Mouse (Mus musculus): ENCODE data around the gene Spock1. TPM values are rescaled to one million over a fixed set of nuclear protein-coding genes. Genes with fewer than 3 reads are reported as not detected.

Gene Spock1
- polyA plus RNA-seq, 1 experiment from 2014 or later: 48.1 TPM

DNA sequence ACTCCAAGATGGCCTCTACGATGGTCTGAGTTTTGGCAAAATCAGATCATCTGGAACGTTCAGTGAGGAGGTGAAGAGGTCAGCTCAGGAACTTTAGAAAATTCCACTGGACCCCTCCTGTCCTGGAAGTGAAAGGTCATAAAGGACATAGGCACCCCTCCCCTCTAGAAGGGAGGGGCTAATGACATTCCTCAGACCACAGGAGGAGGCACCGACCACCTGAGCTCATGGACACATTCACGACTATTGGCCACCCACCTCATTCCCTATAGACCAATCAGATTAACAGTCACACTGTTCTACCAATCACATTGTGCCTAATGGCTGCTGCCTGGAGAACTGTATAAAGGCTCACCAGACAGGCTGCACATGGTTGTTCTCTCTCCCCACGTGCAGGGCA, 384.8 kb downstream of the Spock1 start:
- no peak for ATAC-seq
- no peaks in the 10 kb centered on the region for H3K27me3 ChIP-seq (replicated peaks; ENCODE audit: control insufficient read depth, insufficient read depth, low read length)
- no peaks in the 10 kb centered on the region for H3K36me3 ChIP-seq (ENCODE audit: control insufficient read depth, insufficient read depth)
- 83% methylated on average over 5 of the region's 5 CpGs for WGBS
- H3K9ac ChIP-seq (replicated peaks; ENCODE audit: low read depth, low read length): no peak overlapping the region
- peaks cover 12% of the 10 kb centered on the region for H3K4me1 ChIP-seq (replicated peaks; ENCODE audit: control insufficient read depth, insufficient read depth, low read length)
- H3K27ac ChIP-seq (ENCODE audit: low read length): no peak overlapping the region
- H3K9me3 ChIP-seq (ENCODE audit: control insufficient read depth, low read length): no peaks in the 10 kb centered on the region
- no peak overlapping the region for H3K4me3 ChIP-seq (replicated peaks; ENCODE audit: low read length)
- H3K4me2 ChIP-seq (ENCODE audit: low read length): no peak overlapping the region

DNA sequence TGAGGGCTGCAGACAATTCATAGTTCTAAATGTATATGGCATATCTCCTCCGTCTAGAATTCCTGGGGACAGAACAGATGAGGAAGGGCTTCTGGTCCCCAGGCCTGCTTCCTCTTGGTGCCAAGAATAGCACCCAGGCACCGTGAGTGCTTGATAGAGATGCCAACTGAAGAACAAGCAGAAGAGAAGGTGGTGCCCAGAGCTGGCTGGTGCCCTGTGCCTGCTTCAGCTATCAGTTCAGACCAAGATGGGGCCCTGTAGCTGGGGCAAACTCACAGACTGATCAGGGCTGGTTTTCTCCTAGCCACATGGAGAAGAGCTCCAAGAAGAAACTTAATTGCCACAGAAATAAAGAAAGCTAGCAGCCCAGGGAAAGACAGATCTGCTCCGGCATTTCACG, 385.8 kb downstream of the Spock1 start:
- Histone ChIP-seq H3K36me3 (ENCODE audit: control insufficient read depth, insufficient read depth) (no peaks in the 10 kb centered on the region), H3K9ac (replicated peaks; ENCODE audit: low read depth, low read length) (no peak overlapping the region), H3K4me2 (ENCODE audit: low read length) (no peak overlapping the region), H3K27ac (ENCODE audit: low read length) (no peak overlapping the region), H3K4me3 (replicated peaks; ENCODE audit: low read length) (no peak overlapping the region), H3K9me3 (ENCODE audit: control insufficient read depth, low read length) (no peaks in the 10 kb centered on the region), H3K27me3 (replicated peaks; ENCODE audit: control insufficient read depth, insufficient read depth, low read length) (no peaks in the 10 kb centered on the region), H3K4me1 (replicated peaks; ENCODE audit: control insufficient read depth, insufficient read depth, low read length) (peaks cover 12% of the 10 kb centered on the region)
- WGBS: 77% methylated on average over 4 of the region's 4 CpGs
- ATAC-seq: no peak

DNA sequence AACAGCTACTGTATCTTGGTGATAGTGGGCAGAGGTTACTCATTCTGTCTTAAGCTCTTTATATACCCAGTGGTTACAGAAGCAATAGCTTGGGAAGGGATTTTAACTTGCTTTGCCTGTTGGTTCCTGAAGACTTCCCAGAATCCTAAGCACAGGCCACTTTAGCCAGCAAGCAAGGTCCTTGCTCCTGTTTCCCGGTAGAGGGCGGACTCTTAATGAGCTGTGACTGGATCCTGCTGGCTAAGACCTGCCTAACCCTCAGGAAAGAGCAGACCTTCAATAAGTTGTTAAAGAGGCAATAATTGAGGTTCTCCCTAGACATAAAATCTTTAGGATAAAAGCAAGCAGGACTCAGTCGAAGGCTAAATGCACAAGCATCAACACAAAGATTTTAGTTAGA, 387.0 kb downstream of the Spock1 start:
- WGBS: 14% methylated on average over 3 of the region's 3 CpGs
- Histone ChIP-seq H3K4me2 (ENCODE audit: low read length) (no peak overlapping the region), H3K4me3 (replicated peaks; ENCODE audit: low read length) (no peak overlapping the region), H3K4me1 (replicated peaks; ENCODE audit: control insufficient read depth, insufficient read depth, low read length) (peaks cover 12% of the 10 kb centered on the region), H3K9ac (replicated peaks; ENCODE audit: low read depth, low read length) (no peak overlapping the region), H3K27ac (ENCODE audit: low read length) (no peak overlapping the region), H3K9me3 (ENCODE audit: control insufficient read depth, low read length) (no peaks in the 10 kb centered on the region), H3K36me3 (ENCODE audit: control insufficient read depth, insufficient read depth) (no peaks in the 10 kb centered on the region), H3K27me3 (replicated peaks; ENCODE audit: control insufficient read depth, insufficient read depth, low read length) (no peaks in the 10 kb centered on the region)
- ATAC-seq: peak; percentile 59; the same call in 1 of the 2 replicates

DNA sequence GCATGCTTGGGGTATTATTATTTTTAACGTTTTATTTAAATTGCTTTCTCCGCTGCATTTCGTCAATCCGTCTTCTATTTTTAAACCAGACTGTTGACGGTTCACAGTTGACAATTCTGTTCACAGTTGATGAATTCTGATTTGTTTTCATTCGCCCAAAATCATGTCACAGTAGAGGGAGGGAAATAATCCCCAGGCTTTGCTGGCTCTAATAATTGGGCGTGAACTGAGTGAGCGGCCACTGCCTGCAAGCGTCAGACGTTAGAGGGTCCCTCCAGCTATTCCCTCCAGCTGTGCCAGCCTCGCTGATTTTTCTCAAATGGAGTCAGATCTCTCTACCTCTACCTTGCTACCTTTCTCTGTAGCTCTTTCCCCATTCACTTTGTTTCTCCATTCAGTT, 388.3 kb downstream of the Spock1 start:
- peaks cover 12% of the 10 kb centered on the region for H3K4me1 ChIP-seq (replicated peaks; ENCODE audit: control insufficient read depth, insufficient read depth, low read length)
- H3K27me3 ChIP-seq (replicated peaks; ENCODE audit: control insufficient read depth, insufficient read depth, low read length): no peaks in the 10 kb centered on the region
- H3K27ac ChIP-seq (ENCODE audit: low read length): no peak overlapping the region
- H3K4me2 ChIP-seq (ENCODE audit: low read length): peak overlapping the region; percentile 16; the same call in 1 of the 2 replicates
- H3K9ac ChIP-seq (replicated peaks; ENCODE audit: low read depth, low read length): 0 out of 2 replicates have a peak overlapping the region, but pooled peaks have one; percentile 9
- no peaks in the 10 kb centered on the region for H3K36me3 ChIP-seq (ENCODE audit: control insufficient read depth, insufficient read depth)
- H3K4me3 ChIP-seq (replicated peaks; ENCODE audit: low read length): no peak overlapping the region
- ATAC-seq: peak; percentile 57; the same call in 1 of the 2 replicates
- WGBS: 21% methylated on average over 11 of the region's 11 CpGs
- no peaks in the 10 kb centered on the region for H3K9me3 ChIP-seq (ENCODE audit: control insufficient read depth, low read length)

DNA sequence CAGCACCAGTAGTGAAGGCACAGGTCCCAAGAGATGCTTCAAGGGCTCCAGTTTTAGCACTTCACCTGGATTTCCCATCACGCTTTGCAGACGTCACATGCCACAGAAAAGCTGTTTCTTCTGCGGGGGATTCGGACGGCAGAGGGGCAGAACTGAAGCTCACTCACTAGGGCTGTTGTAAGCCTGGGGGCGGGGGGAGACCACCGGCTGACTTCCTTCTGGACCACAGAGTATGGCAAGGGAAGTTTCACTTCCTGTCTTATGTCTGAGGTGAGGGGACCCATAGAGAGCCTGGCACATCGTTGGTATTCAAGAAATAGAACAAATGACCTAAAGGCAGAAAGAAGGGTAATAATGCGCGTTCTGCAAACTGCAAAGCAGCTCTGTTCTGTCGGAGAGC, 392.4 kb downstream of the Spock1 start:
- Histone ChIP-seq H3K9ac (replicated peaks; ENCODE audit: low read depth, low read length) (no peak overlapping the region), H3K27me3 (replicated peaks; ENCODE audit: control insufficient read depth, insufficient read depth, low read length) (no peaks in the 10 kb centered on the region), H3K4me2 (ENCODE audit: low read length) (no peak overlapping the region), H3K9me3 (ENCODE audit: control insufficient read depth, low read length) (no peaks in the 10 kb centered on the region), H3K4me3 (replicated peaks; ENCODE audit: low read length) (no peak overlapping the region), H3K36me3 (ENCODE audit: control insufficient read depth, insufficient read depth) (no peaks in the 10 kb centered on the region), H3K27ac (ENCODE audit: low read length) (no peak overlapping the region), H3K4me1 (replicated peaks; ENCODE audit: control insufficient read depth, insufficient read depth, low read length) (peaks cover 12% of the 10 kb centered on the region)
- no peak for ATAC-seq
- WGBS: 80% methylated on average over 11 of the region's 11 CpGs

DNA sequence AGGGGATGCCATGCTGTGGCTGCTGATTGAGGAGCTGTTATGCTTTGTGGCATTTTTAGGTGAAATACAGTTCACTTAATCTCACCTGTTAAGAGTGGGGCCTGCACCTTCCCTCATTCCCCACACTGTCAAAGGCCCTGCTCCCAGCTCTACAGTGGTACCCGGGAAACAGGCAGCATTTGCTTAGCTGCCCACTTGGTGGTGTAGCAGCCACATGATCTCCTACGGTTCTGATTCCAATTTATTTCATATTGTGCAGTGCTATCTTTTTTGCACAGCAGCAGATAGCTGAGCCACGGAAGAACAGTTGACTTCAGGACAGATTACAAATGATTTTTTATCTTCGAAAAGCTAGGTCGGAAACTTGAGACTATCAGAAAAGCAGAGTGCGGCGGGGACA, 406.6 kb downstream of the Spock1 start:
- no peak; the same call in 1 of the 2 replicates for ATAC-seq
- Histone ChIP-seq H3K4me3 (replicated peaks; ENCODE audit: low read length) (no peak overlapping the region), H3K4me1 (replicated peaks; ENCODE audit: control insufficient read depth, insufficient read depth, low read length) (no peaks in the 10 kb centered on the region), H3K9ac (replicated peaks; ENCODE audit: low read depth, low read length) (no peak overlapping the region), H3K27me3 (replicated peaks; ENCODE audit: control insufficient read depth, insufficient read depth, low read length) (no peaks in the 10 kb centered on the region), H3K36me3 (ENCODE audit: control insufficient read depth, insufficient read depth) (no peaks in the 10 kb centered on the region), H3K9me3 (ENCODE audit: control insufficient read depth, low read length) (no peaks in the 10 kb centered on the region), H3K4me2 (ENCODE audit: low read length) (no peak overlapping the region), H3K27ac (ENCODE audit: low read length) (no peak overlapping the region)
- 88% methylated on average over 7 of the region's 7 CpGs for WGBS

DNA sequence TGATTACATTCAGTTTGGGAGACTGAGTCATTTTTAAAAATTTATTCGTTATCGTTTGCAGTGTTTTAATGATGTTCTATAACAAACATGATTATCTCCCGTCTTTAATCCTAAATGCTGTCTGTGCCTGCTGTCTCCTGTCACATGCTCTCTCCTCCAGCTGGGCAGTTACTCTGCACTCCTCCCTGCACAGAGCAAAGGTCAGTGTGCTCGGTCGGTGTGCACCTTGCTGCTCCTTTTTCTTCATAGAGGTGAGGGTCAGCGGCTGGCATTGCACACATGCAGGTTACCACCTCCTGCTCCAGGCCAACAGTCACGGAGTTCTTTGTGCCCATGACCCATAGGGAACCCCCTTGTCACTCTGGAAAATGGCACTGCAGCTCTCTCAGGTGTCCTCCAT, 411.4 kb downstream of the Spock1 start:
- no peak overlapping the region for H3K9ac ChIP-seq (replicated peaks; ENCODE audit: low read depth, low read length)
- WGBS: 77% methylated on average over 7 of the region's 7 CpGs
- ATAC-seq: no peak

DNA sequence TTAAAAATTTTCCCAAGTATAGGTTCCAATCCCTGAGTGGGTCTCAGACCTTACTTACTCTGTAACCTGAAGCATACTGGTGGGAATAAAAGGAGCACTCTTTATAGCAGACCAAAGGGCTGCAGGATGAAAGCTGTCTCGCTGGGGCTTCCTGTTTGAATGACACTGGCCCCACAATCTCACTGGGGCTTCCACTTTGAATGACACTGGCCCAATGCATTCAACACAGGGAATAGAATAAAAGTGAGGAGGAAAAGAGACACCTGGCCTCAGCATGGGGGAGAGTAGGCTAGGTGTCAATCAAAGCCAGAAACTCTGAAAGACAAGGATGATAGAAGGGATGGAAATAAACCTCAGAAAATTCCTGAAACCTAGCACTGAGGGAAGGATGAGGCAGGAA, 413.3 kb downstream of the Spock1 start:
- Histone ChIP-seq H3K36me3 (ENCODE audit: control insufficient read depth, insufficient read depth) (no peaks in the 10 kb centered on the region), H3K9ac (replicated peaks; ENCODE audit: low read depth, low read length) (no peak overlapping the region), H3K27ac (ENCODE audit: low read length) (no peak overlapping the region), H3K4me2 (ENCODE audit: low read length) (no peak overlapping the region), H3K9me3 (ENCODE audit: control insufficient read depth, low read length) (no peaks in the 10 kb centered on the region), H3K27me3 (replicated peaks; ENCODE audit: control insufficient read depth, insufficient read depth, low read length) (no peaks in the 10 kb centered on the region), H3K4me3 (replicated peaks; ENCODE audit: low read length) (no peak overlapping the region), H3K4me1 (replicated peaks; ENCODE audit: control insufficient read depth, insufficient read depth, low read length) (no peaks in the 10 kb centered on the region)
- 27% methylated on average over 1 of the region's 1 CpGs for WGBS
- no peak for ATAC-seq

More for the DNA sequence above, 411.4 kb downstream of the Spock1 start:
- Histone ChIP-seq H3K27ac (ENCODE audit: low read length) (no peak overlapping the region), H3K4me1 (replicated peaks; ENCODE audit: control insufficient read depth, insufficient read depth, low read length) (no peaks in the 10 kb centered on the region), H3K4me2 (ENCODE audit: low read length) (no peak overlapping the region), H3K27me3 (replicated peaks; ENCODE audit: control insufficient read depth, insufficient read depth, low read length) (no peaks in the 10 kb centered on the region), H3K9me3 (ENCODE audit: control insufficient read depth, low read length) (no peaks in the 10 kb centered on the region), H3K36me3 (ENCODE audit: control insufficient read depth, insufficient read depth) (no peaks in the 10 kb centered on the region), H3K4me3 (replicated peaks; ENCODE audit: low read length) (no peak overlapping the region)

DNA sequence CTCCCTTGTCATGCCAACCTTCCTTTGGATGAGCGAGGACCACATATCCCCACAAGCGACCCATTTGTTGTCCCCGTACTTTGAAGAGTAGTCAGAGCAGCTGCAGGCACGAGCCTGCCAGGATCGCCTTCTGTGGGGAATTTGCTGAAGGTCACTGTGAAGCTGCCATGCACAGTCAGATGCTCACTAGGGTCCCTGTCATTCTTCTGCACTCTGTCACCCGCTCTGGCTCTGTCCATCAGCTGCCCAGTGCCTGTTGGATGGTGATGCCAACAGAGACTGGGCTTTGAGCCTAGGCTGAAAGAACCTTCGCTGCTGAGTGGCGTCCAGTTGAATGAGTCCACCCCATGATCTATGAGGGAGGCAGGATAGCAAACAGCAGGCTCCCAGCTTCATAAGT, 419.2 kb downstream of the Spock1 start:
- Histone ChIP-seq H3K36me3 (ENCODE audit: control insufficient read depth, insufficient read depth) (no peaks in the 10 kb centered on the region), H3K4me3 (replicated peaks; ENCODE audit: low read length) (no peak overlapping the region), H3K9ac (replicated peaks; ENCODE audit: low read depth, low read length) (no peak overlapping the region), H3K9me3 (ENCODE audit: control insufficient read depth, low read length) (no peaks in the 10 kb centered on the region), H3K27me3 (replicated peaks; ENCODE audit: control insufficient read depth, insufficient read depth, low read length) (no peaks in the 10 kb centered on the region), H3K27ac (ENCODE audit: low read length) (no peak overlapping the region), H3K4me1 (replicated peaks; ENCODE audit: control insufficient read depth, insufficient read depth, low read length) (no peaks in the 10 kb centered on the region), H3K4me2 (ENCODE audit: low read length) (no peak overlapping the region)
- WGBS: 84% methylated on average over 8 of the region's 8 CpGs
- ATAC-seq: no peak
